Mouse (Mus musculus) intestine, embryonic 14.5 days (tissue): ENCODE measurements around the gene Mblac1. TPM values are rescaled to one million over a fixed set of nuclear protein-coding genes. Genes with fewer than 3 reads are reported as not detected.

Experiments
- ATAC-seq: fragments of 200-750 bp; cut with Nextera tagmentation; replicated peaks from 2 replicates; pipeline ENCODE4 v1.8.0; 2017; ENCODE audit warnings: low read depth, moderate number of reproducible peaks, moderate TSS enrichment, moderate library complexity; ENCODE audit not compliant: low FRiP score, low TSS enrichment
- DNase-seq: peaks from one replicate; pipeline ENCODE4 v3.0.0-alpha.2; 2018; ENCODE audit warnings: low spot score
- H3K27ac ChIP-seq: fragments of 300-500 bp; sonication (generic); 2 replicates; pipeline ENCODE4 v1.5.1; 2014; ENCODE audit warnings: low read depth, mild to moderate bottlenecking, control low read depth
- H3K27me3 ChIP-seq: fragments of 300-500 bp; sonication (generic); replicated peaks from 2 replicates; pipeline ENCODE4 v1.6.1; 2014; ENCODE audit warnings: low read length, control low read depth; ENCODE audit not compliant: control insufficient read depth, insufficient read depth
- H3K36me3 ChIP-seq: fragments of 300-500 bp; sonication (generic); 2 replicates; pipeline ENCODE4 v1.6.1; 2014; ENCODE audit warnings: low read length, control low read depth; ENCODE audit not compliant: control insufficient read depth, insufficient read depth
- H3K4me1 ChIP-seq: fragments of 300-500 bp; sonication (generic); replicated peaks from 2 replicates; pipeline ENCODE4 v1.6.1; 2014; ENCODE audit warnings: low read length, control low read depth, mixed read lengths; ENCODE audit not compliant: control insufficient read depth, insufficient read depth
- H3K4me2 ChIP-seq: fragments of 300-500 bp; sonication (generic); 2 replicates; pipeline ENCODE4 v1.6.1; 2014; ENCODE audit warnings: low read length
- H3K4me3 ChIP-seq: fragments of 300-500 bp; sonication (generic); 2 replicates; pipeline ENCODE4 v1.5.1; 2014; ENCODE audit warnings: low read depth, low read length, control low read depth, mixed read lengths
- H3K9ac ChIP-seq: fragments of 300-500 bp; sonication (generic); 2 replicates; pipeline ENCODE4 v1.6.1; 2014; ENCODE audit warnings: mild to moderate bottlenecking, low read length
- H3K9me3 ChIP-seq: fragments of 300-500 bp; sonication (generic); 2 replicates; pipeline ENCODE4 v1.6.1; 2016; ENCODE audit warnings: low read length, control low read depth; ENCODE audit not compliant: control insufficient read depth
- WGBS: fragments of 180-500 bp; shearing (Covaris S2); extraction: QIAGEN DNeasy Blood & Tissue Kit; methylation state at CpG from one replicate; pipeline ENCODE4 v1.1.7; 2014; 5-methylcytosine and 5-hydroxymethylcytosine counted together
- polyA plus RNA-seq: library from polyadenylated mRNA; unstranded; fragments of >200 nt; fragmentation: Nextera tagmentation; extraction: Ambion mirVana; gene quantifications from 2 replicates; pipeline ENCODE4 v1.2.1, GENCODE M21; 2014

Mblac1 gene
- polyA plus RNA-seq, 1 experiment from 2014 or later: 8.4 TPM

GRCm38 (mm10) chr5:138170936-138171561 is 23.1 kb upstream of the Mblac1 start:
- H3K27ac ChIP-seq: peak overlapping the region; percentile 94
- under 1% methylated on average over 47 of the region's 47 CpGs for WGBS
- H3K9me3 ChIP-seq: no peaks in the 10 kb centered on the region
- peak overlapping the region; percentile 79 for H3K4me3 ChIP-seq
- H3K36me3 ChIP-seq: peaks cover 62% of the 10 kb centered on the region
- H3K4me2 ChIP-seq: peak overlapping the region; percentile 72
- ATAC-seq (peak; percentile 90), DNase-seq (peak; percentile 98)
- H3K27me3 ChIP-seq: no peaks in the 10 kb centered on the region
- H3K4me1 ChIP-seq: peaks cover 19% of the 10 kb centered on the region
- peak overlapping the region; percentile 83 for H3K9ac ChIP-seq

- DNase-seq: peak; percentile 97
- ATAC-seq: peak; percentile 90
- Histone ChIP-seq H3K36me3 (peaks cover 61% of the 10 kb centered on the region), H3K27me3 (no peaks in the 10 kb centered on the region), H3K4me3 (peak within 1 kb of the TSS; percentile 79), H3K9ac (peak within 1 kb of the TSS; percentile 83), H3K27ac (peak within 1 kb of the TSS; percentile 94), H3K9me3 (no peaks in the 10 kb centered on the region), H3K4me2 (peak within 1 kb of the TSS; percentile 72), H3K4me1 (peaks cover 19% of the 10 kb centered on the region)
- WGBS: under 1% methylated on average over 54 of the region's 54 CpGs
Observed at GRCm38 (mm10) chr5:138171695-138172491, 22.2 kb upstream of the Mblac1 start, which contains the start of the genes Ap4m1 and Mcm7. Gene Ap4m1 (plus strand): TSS chr5:138172002. Gene Mcm7 (minus strand): TSS chr5:138172422.

- 76% methylated on average over 3 of the region's 3 CpGs for WGBS
- H3K4me3 ChIP-seq: no peak overlapping the region
- H3K4me2 ChIP-seq: peak overlapping the region; percentile 72
Observed at GRCm38 (mm10) chr5:138173217-138173616, 20.9 kb upstream of the Mblac1 start.

GRCm38 (mm10) chr5:138186950-138187638 is 7.0 kb upstream of the Mblac1 start, which contains the start of the genes Taf6 and Cnpy4:
Gene Taf6 (minus strand): TSS chr5:138187451.
Gene Cnpy4 (plus strand): TSS chr5:138187485.
- Histone ChIP-seq H3K36me3 (peaks cover 32% of the 10 kb centered on the region), H3K4me1 (peaks cover 12% of the 10 kb centered on the region), H3K27me3 (no peaks in the 10 kb centered on the region), H3K9me3 (no peaks in the 10 kb centered on the region), H3K4me2 (peak within 1 kb of the TSS; percentile 83), H3K9ac (peak within 1 kb of the TSS; percentile 86), H3K27ac (peak within 1 kb of the TSS; percentile 43; the same call in 1 of the 2 replicates), H3K4me3 (peak within 1 kb of the TSS; percentile 82)
- peak; percentile 83 for DNase-seq
- peak; percentile 82 for ATAC-seq
- 1% methylated on average over 31 of the region's 31 CpGs for WGBS

More at GRCm38 (mm10) chr5:138173217-138173616, 20.9 kb upstream of the Mblac1 start:
- Histone ChIP-seq H3K9ac (no peak overlapping the region), H3K27me3 (no peaks in the 10 kb centered on the region), H3K36me3 (peaks cover 61% of the 10 kb centered on the region), H3K9me3 (no peaks in the 10 kb centered on the region), H3K27ac (no peak overlapping the region), H3K4me1 (peaks cover 19% of the 10 kb centered on the region)
- ATAC-seq (no peak), DNase-seq (no peak)

- peak overlapping the region; percentile 82 for H3K4me3 ChIP-seq
- H3K27me3 ChIP-seq: no peaks in the 10 kb centered on the region
- peak overlapping the region; percentile 43; the same call in 1 of the 2 replicates for H3K27ac ChIP-seq
- WGBS: under 1% methylated on average over 10 of the region's 10 CpGs
- H3K4me2 ChIP-seq: peak overlapping the region; percentile 83
- H3K36me3 ChIP-seq: peaks cover 32% of the 10 kb centered on the region
- H3K9me3 ChIP-seq: no peaks in the 10 kb centered on the region
- peak; percentile 81 for ATAC-seq
- peak; percentile 83 for DNase-seq
- peaks cover 12% of the 10 kb centered on the region for H3K4me1 ChIP-seq
- H3K9ac ChIP-seq: peak overlapping the region; percentile 86
Observed at GRCm38 (mm10) chr5:138187661-138188306, 6.3 kb upstream of the Mblac1 start.

- Histone ChIP-seq H3K4me2 (peak overlapping the region; percentile 98), H3K9me3 (no peaks in the 10 kb centered on the region), H3K36me3 (peaks cover 19% of the 10 kb centered on the region), H3K4me3 (peak overlapping the region; percentile 76), H3K9ac (peak overlapping the region; percentile 83), H3K27me3 (no peaks in the 10 kb centered on the region), H3K27ac (peak overlapping the region; percentile 82), H3K4me1 (no peaks in the 10 kb centered on the region)
- no peak for DNase-seq
- ATAC-seq: peak; percentile 62
- under 1% methylated on average over 29 of the region's 29 CpGs for WGBS
Observed at GRCm38 (mm10) chr5:138194755-138195345, 736 bp downstream of the Mblac1 start.

GRCm38 (mm10) chr5:138195463-138195862 is 1.3 kb downstream of the Mblac1 start:
- Histone ChIP-seq H3K36me3 (peaks cover 19% of the 10 kb centered on the region), H3K4me1 (no peaks in the 10 kb centered on the region), H3K9me3 (no peaks in the 10 kb centered on the region), H3K27me3 (no peaks in the 10 kb centered on the region), H3K4me2 (peak overlapping the region; percentile 98), H3K27ac (no peak overlapping the region), H3K4me3 (peak overlapping the region; percentile 76; the same call in 1 of the 2 replicates), H3K9ac (0 out of 2 replicates have a peak overlapping the region, but pooled peaks have one; percentile 83)
- 71% methylated on average over 7 of the region's 7 CpGs for WGBS
- DNase-seq: no peak
- no peak for ATAC-seq
